Mouse (Mus musculus) large intestine, adult 2 months (tissue): ENCODE results near the gene Ankrd33b. TPM values are rescaled to one million over a fixed set of nuclear protein-coding genes. Genes with fewer than 3 reads are reported as not detected.
A peak's percentile ranks its signal among the peaks of the same experiment; 100 is the strongest.

Experiments
- DNase-seq: peaks from one replicate; pipeline ENCODE4 v3.0.0-alpha.2; 2012; ENCODE audit warnings: low read depth, low spot score
- WGBS: fragments of 180-500 bp; shearing (Covaris S2); methylation state at CpG from one replicate; pipeline ENCODE4 v1.1.7; 2018; 5-methylcytosine and 5-hydroxymethylcytosine counted together
- polyA plus RNA-seq: library from polyadenylated mRNA; depleted of rRNA; stranded (reverse); fragments of >200 nt; gene quantifications from 2 replicates; pipeline ENCODE4 v1.2.3, GENCODE M21; 2012

The Ankrd33b gene
- polyA plus RNA-seq, 1 experiment = 0.21 TPM

- WGBS = 85% methylated on average over 5 of the region's 5 CpGs
Observed at GRCm38 (mm10) chr15:31280059-31280458, 87.5 kb downstream of the Ankrd33b start.

DNA sequence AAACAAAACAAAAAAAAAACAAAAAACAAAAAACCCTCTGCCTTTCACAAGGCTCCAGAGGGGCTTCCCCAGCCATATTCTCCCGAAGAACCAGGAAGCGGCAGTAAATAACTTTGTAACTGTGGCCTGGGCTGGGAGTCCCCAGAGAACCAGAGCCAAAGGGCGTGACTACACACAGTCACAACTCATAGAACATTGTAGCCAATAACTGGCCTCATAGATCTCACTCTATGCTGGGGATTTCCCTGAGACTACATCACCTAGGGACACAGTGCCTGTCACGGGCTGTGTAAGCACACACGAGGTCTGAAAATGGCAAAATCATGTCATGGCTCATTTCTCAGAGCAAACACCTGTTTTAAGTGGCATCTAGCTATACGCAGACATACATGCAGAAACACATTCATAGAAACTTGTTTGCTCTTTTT is 87.9 kb downstream of the Ankrd33b start:
- DNase-seq = peak; percentile 25
- 22% methylated on average over 6 of the region's 6 CpGs for WGBS

More at GRCm38 (mm10) chr15:31280059-31280458, 87.5 kb downstream of the Ankrd33b start:
- DNase-seq = no peak

GRCm38 (mm10) chr15:31279120-31279519 is 88.4 kb downstream of the Ankrd33b start:
- 51% methylated on average over 2 of the region's 2 CpGs for WGBS
- DNase-seq = no peak

DNA sequence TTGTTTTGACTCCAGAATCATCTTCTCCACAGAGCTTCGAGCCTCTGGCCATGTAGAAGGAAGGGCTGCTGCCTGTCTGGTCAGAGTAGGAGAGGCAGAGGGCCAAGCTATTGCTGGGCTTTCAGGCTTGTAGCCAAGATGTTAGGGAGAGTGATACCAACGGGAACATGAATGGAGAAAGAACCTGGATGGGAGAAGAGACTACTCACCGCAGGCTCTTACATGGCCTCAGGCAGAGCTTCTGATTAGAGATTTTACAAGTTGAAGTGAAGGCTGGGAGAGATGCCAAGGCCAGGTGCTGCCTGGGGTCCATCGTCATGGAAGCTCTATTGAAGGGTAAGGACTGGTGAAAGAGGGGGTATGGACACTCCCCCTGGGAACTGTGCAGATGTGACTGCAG is 89.4 kb downstream of the Ankrd33b start:
- WGBS = 32% methylated on average over 4 of the region's 4 CpGs
- DNase-seq = no peak

DNA sequence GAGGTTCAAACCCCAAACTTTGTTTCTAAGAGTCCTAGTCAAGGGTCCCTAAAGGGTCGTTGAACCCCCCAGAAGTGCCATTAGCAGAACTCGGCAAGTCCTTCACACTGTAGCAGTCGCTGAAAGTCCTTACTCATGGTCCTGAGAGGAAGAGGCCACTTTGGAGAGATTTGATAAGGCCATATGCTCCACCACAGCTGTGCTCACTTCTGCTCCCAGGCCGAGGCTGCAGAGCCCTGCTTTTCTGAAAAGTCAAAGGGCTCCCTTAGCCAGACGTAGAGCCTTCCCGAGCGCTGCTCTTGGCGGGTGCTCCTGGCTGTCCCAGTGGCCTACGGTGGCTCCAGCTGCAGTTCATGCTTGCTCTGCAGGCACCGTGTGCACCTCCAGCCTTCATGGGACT is 94.0 kb downstream of the Ankrd33b start:
- 74% methylated on average over 10 of the region's 10 CpGs for WGBS
- no peak for DNase-seq

DNA sequence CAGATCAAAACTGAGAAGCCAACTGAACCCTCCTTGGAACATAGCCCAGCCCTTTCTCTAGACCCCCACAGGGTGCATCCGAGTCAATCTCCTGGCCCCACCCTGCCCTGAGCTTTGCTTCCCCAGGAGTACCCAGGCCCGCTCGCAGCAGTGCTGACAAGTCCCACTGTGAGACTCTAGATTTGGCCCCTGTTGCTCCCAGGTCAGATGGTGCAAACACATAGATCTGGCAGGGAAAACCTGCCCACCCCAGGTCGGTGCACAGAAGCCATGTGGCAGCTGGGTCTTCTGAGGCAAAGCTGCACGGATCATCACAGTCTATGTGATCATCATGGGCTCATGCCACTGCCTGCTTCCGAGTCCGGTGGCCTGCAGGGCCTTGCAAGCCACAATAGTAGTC is 94.8 kb downstream of the Ankrd33b start:
- WGBS = 91% methylated on average over 7 of the region's 7 CpGs
- DNase-seq = no peak

DNA sequence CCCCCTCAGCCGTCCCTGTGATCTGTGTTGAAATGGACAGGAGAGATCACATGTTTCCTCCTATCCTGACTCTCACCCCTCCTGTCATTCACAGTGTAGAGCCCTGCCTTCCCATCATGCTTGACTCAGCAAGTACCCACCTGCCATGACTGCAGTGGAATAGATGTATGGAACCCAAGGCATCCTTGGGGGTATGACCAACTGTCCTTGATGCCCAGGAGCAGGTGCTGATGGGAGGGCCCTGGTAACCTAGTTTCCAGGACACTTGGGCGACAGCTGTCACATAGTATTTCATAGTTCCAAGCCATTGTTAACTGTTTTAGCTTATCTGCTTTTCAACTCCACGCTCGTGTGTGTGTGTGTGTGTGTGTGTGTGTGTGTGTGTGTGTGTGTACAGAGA is 98.0 kb downstream of the Ankrd33b start:
- 84% methylated on average over 4 of the region's 4 CpGs for WGBS
- DNase-seq = no peak

DNA sequence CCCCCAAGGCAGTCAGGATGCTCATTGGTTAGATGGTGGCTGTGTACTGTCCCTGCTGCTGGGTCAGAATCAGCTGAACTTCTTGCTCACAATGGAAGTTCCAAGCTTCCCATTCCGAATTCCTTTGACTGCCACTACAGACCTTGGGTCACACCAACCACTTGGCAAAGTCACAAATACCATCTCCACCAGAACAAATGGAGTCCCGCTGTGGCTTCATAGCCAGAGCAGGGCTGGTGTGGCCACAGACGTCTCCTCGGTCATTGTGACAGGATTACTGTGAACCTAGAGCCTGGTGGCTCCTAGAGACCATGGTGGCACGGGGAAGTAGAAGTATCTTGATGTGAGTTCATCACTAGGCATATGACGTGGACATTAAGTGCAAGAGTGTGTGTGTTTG is 99.4 kb downstream of the Ankrd33b start:
- no peak for DNase-seq
- 89% methylated on average over 6 of the region's 6 CpGs for WGBS

GRCm38 (mm10) chr15:31265845-31266244 is 101.7 kb downstream of the Ankrd33b start:
- 90% methylated on average over 12 of the region's 12 CpGs for WGBS
- no peak for DNase-seq

DNA sequence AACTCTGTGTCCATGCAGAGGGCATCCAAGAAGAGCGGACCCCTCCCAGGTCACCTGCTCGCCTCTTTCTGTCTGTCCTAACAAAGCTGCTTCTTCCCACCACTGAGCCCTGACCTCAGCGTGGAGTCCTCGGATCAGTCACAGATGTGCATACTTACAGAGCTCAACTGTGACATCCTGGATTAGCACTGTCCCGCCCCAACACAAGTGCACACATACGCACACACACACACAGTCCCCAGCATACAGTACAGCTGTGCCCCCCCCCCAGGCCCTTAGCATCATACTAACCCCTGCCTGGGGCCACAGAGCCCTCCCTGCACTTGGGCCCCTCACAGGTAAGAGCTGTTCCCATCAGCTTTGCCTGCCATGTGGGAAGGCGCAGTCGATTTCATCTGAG is 102.1 kb downstream of the Ankrd33b start:
- no peak for DNase-seq
- WGBS = 88% methylated on average over 8 of the region's 8 CpGs

DNA sequence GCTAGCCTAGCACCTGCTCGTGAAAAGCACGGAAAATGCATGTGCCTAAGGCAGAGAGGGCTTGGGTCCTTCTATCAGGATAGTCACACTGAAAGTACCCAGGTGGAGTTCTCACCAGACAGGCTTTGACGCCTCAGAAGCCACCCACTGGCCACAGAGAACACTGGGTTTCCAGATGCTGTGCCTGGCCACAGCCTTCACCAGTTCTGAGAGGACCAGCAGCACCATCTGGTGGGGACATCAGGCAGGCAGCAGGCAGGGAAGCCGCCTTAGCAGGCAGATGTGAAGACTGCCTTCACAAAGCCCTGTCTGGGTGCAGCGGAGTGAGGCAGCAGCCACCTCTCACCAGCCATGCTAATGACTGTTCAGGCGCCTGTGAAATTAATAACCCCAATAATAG is 102.7 kb downstream of the Ankrd33b start:
- WGBS = 53% methylated on average over 6 of the region's 6 CpGs
- no peak for DNase-seq

- WGBS = 62% methylated on average over 9 of the region's 9 CpGs
- DNase-seq = no peak
Observed at GRCm38 (mm10) chr15:31262361-31262760, 105.2 kb downstream of the Ankrd33b start.

GRCm38 (mm10) chr15:31261094-31261493 is 106.4 kb downstream of the Ankrd33b start:
- no peak for DNase-seq
- WGBS = 82% methylated on average over 10 of the region's 10 CpGs

GRCm38 (mm10) chr15:31258693-31259439 is 108.7 kb downstream of the Ankrd33b start:
- no peak for DNase-seq
- 84% methylated on average over 18 of the region's 18 CpGs for WGBS

GRCm38 (mm10) chr15:31258029-31258692 is 109.4 kb downstream of the Ankrd33b start:
- no peak for DNase-seq
- WGBS = 53% methylated on average over 21 of the region's 21 CpGs

- DNase-seq = no peak
- 91% methylated on average over 1 of the region's 1 CpGs for WGBS
Observed at GRCm38 (mm10) chr15:31257329-31257728, 110.2 kb downstream of the Ankrd33b start.

GRCm38 (mm10) chr15:31255762-31256161 is 111.8 kb downstream of the Ankrd33b start:
- DNase-seq = no peak
- WGBS = 88% methylated on average over 6 of the region's 6 CpGs

DNA sequence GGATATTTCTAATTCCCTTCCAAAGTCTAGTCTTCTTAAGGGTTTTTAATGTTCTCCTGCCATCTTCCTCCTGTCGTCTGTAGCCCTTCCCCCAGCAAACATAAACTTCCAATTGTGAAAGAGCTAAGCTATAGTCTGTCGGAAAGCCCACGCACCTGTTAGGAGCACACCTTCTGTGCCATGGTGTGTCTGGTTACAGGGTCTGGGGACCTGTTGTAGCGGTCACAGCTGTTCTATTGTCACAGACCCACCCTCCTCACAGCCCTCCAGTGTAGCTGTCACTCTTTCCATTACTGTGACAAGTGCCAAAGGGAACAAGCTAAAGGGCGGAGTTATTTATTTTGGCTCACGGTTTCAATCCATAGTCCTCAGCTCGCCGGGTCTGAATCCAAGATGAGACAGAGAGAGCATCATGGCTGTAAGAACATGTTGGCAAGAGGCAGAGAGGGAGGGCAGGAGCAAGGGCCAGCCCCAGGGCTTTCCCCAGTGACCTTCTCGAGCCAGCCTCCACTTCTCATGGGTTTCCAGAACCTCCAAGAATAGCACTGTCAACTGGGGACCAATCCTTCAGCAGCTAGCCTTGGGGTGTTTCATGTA is 112.5 kb downstream of the Ankrd33b start:
- 71% methylated on average over 9 of the region's 9 CpGs for WGBS
- no peak for DNase-seq

DNA sequence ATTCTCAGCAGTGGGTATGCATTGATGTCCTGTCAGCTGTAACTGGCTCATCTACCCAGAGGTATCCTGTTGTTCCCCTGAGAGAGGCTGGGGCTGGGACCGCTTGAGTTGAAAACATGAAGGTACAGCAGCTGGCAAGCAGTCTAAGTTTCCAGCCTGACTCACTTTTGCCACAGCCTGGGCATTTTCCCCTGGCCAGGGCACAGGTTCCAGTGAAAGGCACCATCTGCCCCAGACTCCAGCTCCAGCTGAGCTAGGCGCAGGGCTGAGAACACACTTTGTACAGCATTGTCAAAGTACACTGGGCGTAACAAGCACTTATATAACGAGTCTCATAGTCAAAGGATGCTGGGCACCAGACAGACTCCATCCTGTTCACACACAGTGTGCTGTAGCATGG is 113.6 kb downstream of the Ankrd33b start:
- no peak for DNase-seq
- 73% methylated on average over 4 of the region's 4 CpGs for WGBS

DNA sequence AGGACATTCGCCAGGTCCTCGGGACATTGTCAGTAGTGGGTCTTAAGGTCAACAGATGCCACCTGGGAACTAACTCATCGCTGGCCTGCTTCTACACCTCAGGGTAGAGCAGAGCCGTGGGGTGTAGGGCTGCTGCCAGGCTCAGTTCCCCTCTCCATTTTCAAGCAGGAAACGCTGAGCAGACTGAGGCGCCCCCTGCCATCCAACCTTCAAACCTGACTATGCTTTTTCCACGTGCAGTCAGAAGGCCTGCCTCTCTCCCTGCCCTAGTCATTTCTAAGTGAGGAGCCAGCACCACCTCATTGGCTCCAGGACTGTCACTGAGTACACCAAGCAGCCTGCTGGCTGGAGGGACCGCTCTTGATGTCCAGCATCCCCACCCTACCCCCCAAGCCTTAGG is 114.1 kb downstream of the Ankrd33b start:
- no peak for DNase-seq
- 81% methylated on average over 8 of the region's 8 CpGs for WGBS
